ENCODE assay signal across 13 mouse cellular contexts in genomic region chr6:54331765-54332164, GRCm38 (mm10). TPM values are rescaled to one million over a fixed set of nuclear protein-coding genes. Genes with fewer than 3 reads are reported as not detected.
DNase-seq lines count a peak whose midpoint lies in the region; ATAC-seq lines count a peak whose summit lies in the region.
"Had no signal": no experiment of that assay in that cellular context is flagged by ENCODE, and none has a peak within 500 bp of the region (broad histone marks: within the 10 kb centered on the region; RNA-seq: fewer than 3 reads in every experiment).

No protein-coding gene starts in this region.

- no peak for DNase-seq in neural tube, embryonic 10.5 days (ENCODE audit: extremely low spot score, low spot score)
- DNase-seq in adrenal gland, postnatal 25 days, result no peak
- no peak for DNase-seq in kidney, adult 8-10 months
- DNase-seq: kidney, postnatal 14 days; liver, postnatal 0 days; thymus, postnatal 36 days had no signal

- peaks cover 18% of the 10 kb centered on the region for H3K4me1 ChIP-seq in neural tube, embryonic 12.5 days
- peaks cover 40% of the 10 kb centered on the region for H3K4me1 ChIP-seq in forebrain, embryonic 12.5 days
- peaks cover 17% of the 10 kb centered on the region for H3K4me1 ChIP-seq in hindbrain, embryonic 16.5 days (ENCODE audit: control insufficient read depth, insufficient read depth, low read depth, low read length)

- H3K4me2 ChIP-seq in neural tube, embryonic 12.5 days (replicated peaks), result no peak overlapping the region
- peak overlapping the region; percentile 19; the same call in 1 of the 2 replicates for H3K4me2 ChIP-seq in forebrain, embryonic 12.5 days
- H3K4me2 ChIP-seq in hindbrain, embryonic 16.5 days (ENCODE audit: low read length), result no peak overlapping the region
- H3K4me2 ChIP-seq: limb, embryonic 13.5 days had no signal

- no peaks in the 10 kb centered on the region for H3K9me3 ChIP-seq in neural tube, embryonic 12.5 days
- H3K9me3 ChIP-seq in forebrain, embryonic 12.5 days, result no peaks in the 10 kb centered on the region
- H3K9me3 ChIP-seq in hindbrain, embryonic 16.5 days (ENCODE audit: control insufficient read depth, low read length), result no peaks in the 10 kb centered on the region
- H3K9me3 ChIP-seq: limb, embryonic 13.5 days; stomach, embryonic 15.5 days had no signal

- H3K27me3 ChIP-seq in neural tube, embryonic 12.5 days (replicated peaks), result peaks cover 22% of the 10 kb centered on the region
- peaks cover 33% of the 10 kb centered on the region for H3K27me3 ChIP-seq in forebrain, embryonic 12.5 days
- H3K27me3 ChIP-seq in hindbrain, embryonic 16.5 days (replicated peaks; ENCODE audit: control insufficient read depth, insufficient read depth, low read length), result peaks cover 10% of the 10 kb centered on the region
- H3K27me3 ChIP-seq: CH12.LX had no signal

- H3K4me3 ChIP-seq in neural tube, embryonic 12.5 days, result no peak overlapping the region
- H3K4me3 ChIP-seq in forebrain, embryonic 12.5 days (replicated peaks), result no peak overlapping the region
- H3K4me3 ChIP-seq in hindbrain, embryonic 16.5 days (ENCODE audit: low read length), result no peak overlapping the region
- H3K4me3 ChIP-seq: limb, embryonic 13.5 days; stomach, embryonic 15.5 days had no signal

- H3K9ac ChIP-seq in neural tube, embryonic 12.5 days, result no peak overlapping the region
- H3K9ac ChIP-seq in forebrain, embryonic 12.5 days, result no peak overlapping the region
- H3K9ac ChIP-seq in hindbrain, embryonic 16.5 days (ENCODE audit: low read depth, low read length), result no peak overlapping the region
- H3K9ac ChIP-seq: limb, embryonic 13.5 days; liver, postnatal 0 days; stomach, embryonic 15.5 days had no signal

- H3K36me3 ChIP-seq in neural tube, embryonic 12.5 days, result no peaks in the 10 kb centered on the region
- H3K36me3 ChIP-seq in forebrain, embryonic 12.5 days (replicated peaks), result no peaks in the 10 kb centered on the region
- H3K36me3 ChIP-seq in hindbrain, embryonic 16.5 days (ENCODE audit: control insufficient read depth, insufficient read depth, low read length), result no peaks in the 10 kb centered on the region
- H3K36me3 ChIP-seq: limb, embryonic 13.5 days; stomach, embryonic 15.5 days had no signal

- 32% methylated on average over 10 of the region's 10 CpGs for WGBS in neural tube, embryonic 12.5 days
- 9% methylated on average over 10 of the region's 10 CpGs for WGBS in forebrain, embryonic 12.5 days
- WGBS in hindbrain, embryonic 16.5 days, result 22% methylated on average over 10 of the region's 10 CpGs

- H3K27ac ChIP-seq in neural tube, embryonic 12.5 days, result no peak overlapping the region
- 0 out of 2 replicates have a peak overlapping the region, but pooled peaks have one; percentile 25 for H3K27ac ChIP-seq in forebrain, embryonic 12.5 days
- H3K27ac ChIP-seq in hindbrain, embryonic 16.5 days (ENCODE audit: low read depth, low read length), result no peak overlapping the region
- H3K27ac ChIP-seq: limb, embryonic 13.5 days; stomach, embryonic 15.5 days had no signal

- peak; percentile 74 for ATAC-seq in neural tube, embryonic 12.5 days (ENCODE audit: low FRiP score, low read depth)
- peak; percentile 87 for ATAC-seq in forebrain, embryonic 12.5 days (ENCODE audit: low FRiP score)
- peak; percentile 46; the same call in 1 of the 2 replicates for ATAC-seq in hindbrain, embryonic 16.5 days
- ATAC-seq in megakaryocyte, adult 5-6 weeks (ENCODE audit: poor library complexity, severe bottlenecking), result no peak
- ATAC-seq: liver, postnatal 0 days had no signal

RNA-seq across cellular contexts. Expression of gene Prr15, which starts 6.1 kb away (rescaled TPM):
- 0.49 and 0.82 TPM in 2 replicates for polyA plus RNA-seq in neural tube, embryonic 12.5 days (2016; fragmentation: Nextera tagmentation; extraction: Ambion mirVana)
- 7.8 and 8.8 TPM in 2 replicates for polyA plus RNA-seq in forebrain, embryonic 12.5 days (2016; fragmentation: Nextera tagmentation; extraction: Ambion mirVana)
- polyA plus RNA-seq in hindbrain, embryonic 16.5 days (2015; fragmentation: Nextera tagmentation; extraction: Ambion mirVana), result 1.1 and 1.5 TPM in 2 replicates
- total RNA-seq in megakaryocyte, adult 5-6 weeks (2015), result 0.27 TPM in 1 of 2 replicates, not detected in the other
- total RNA-seq in megakaryocyte, adult 5-6 weeks (2017), result not detected in 2 replicates
- 2.9 and 3.2 TPM in 2 replicates for total RNA-seq in adrenal gland, postnatal 25 days (2021)
- total RNA-seq: CH12.LX had no signal
